Mouse (Mus musculus) inflammation-experienced regulatory T-cells, adult 6 months (primary cell): Measurements from ENCODE around the gene Gm6525. TPM values are rescaled to one million over a fixed set of nuclear protein-coding genes. Genes with fewer than 3 reads are reported as not detected.

Experiments
- ATAC-seq: one replicate; pipeline ENCODE4 v1.8.0; 2017
- polyA plus RNA-seq, 3 experiments: library from polyadenylated mRNA; unstranded; fragments of 100-300 nt; shearing (Covaris generic); gene quantifications; one replicate each; pipeline ENCODE4 v1.2.1; 2017

Gm6525 gene
- under 1 TPM; 0.50 to 0.80 (median 0.70) TPM for polyA plus RNA-seq

GRCm38 (mm10) chr3:84173581-84174154 lies at the start of gene Gm6525:
Gene Gm6525 (plus strand): TSS chr3:84174104.
- no peak for ATAC-seq

- peak; percentile 39 for ATAC-seq
These were observed 48.1 kb upstream of the Gm6525 start for GRCm38 (mm10) chr3:84125704-84126289.

- ATAC-seq = no peak
These were observed 47.2 kb upstream of the Gm6525 start for GRCm38 (mm10) chr3:84126721-84127120.

- ATAC-seq = no peak
These were observed 46.5 kb upstream of the Gm6525 start for GRCm38 (mm10) chr3:84127431-84127830.

GRCm38 (mm10) chr3:84128871-84129870 lies 44.7 kb upstream of the Gm6525 start:
- no peak for ATAC-seq

GRCm38 (mm10) chr3:84130776-84131175 lies 43.1 kb upstream of the Gm6525 start:
- ATAC-seq = no peak

- no peak for ATAC-seq
These were observed 42.5 kb upstream of the Gm6525 start for GRCm38 (mm10) chr3:84131369-84131768.

- no peak for ATAC-seq
These were observed 38.5 kb upstream of the Gm6525 start for GRCm38 (mm10) chr3:84135387-84135786.

GRCm38 (mm10) chr3:84135933-84136332 lies 38.0 kb upstream of the Gm6525 start:
- ATAC-seq = no peak

GRCm38 (mm10) chr3:84136509-84136908 lies 37.4 kb upstream of the Gm6525 start:
- ATAC-seq = no peak

GRCm38 (mm10) chr3:84140947-84141346 lies 33.0 kb upstream of the Gm6525 start:
- no peak for ATAC-seq

- ATAC-seq = no peak
These were observed 24.1 kb upstream of the Gm6525 start for GRCm38 (mm10) chr3:84149831-84150230.

- ATAC-seq = no peak
These were observed 19.2 kb upstream of the Gm6525 start for GRCm38 (mm10) chr3:84154721-84155141.

- no peak for ATAC-seq
These were observed 18.8 kb upstream of the Gm6525 start for GRCm38 (mm10) chr3:84155146-84155545.

- ATAC-seq = peak; percentile 100
These were observed 18.3 kb upstream of the Gm6525 start, which contains the start of gene Mnd1 for GRCm38 (mm10) chr3:84155558-84156006. Gene Mnd1 (minus strand): TSS chr3:84155786.

- ATAC-seq = no peak
These were observed 17.8 kb upstream of the Gm6525 start for GRCm38 (mm10) chr3:84156105-84156504.

- ATAC-seq = no peak
These were observed 16.9 kb upstream of the Gm6525 start for GRCm38 (mm10) chr3:84157011-84157410.

GRCm38 (mm10) chr3:84157559-84158350 lies 16.1 kb upstream of the Gm6525 start:
- no peak for ATAC-seq

GRCm38 (mm10) chr3:84165391-84165790 lies 8.5 kb upstream of the Gm6525 start:
- ATAC-seq = no peak

- ATAC-seq = no peak
These were observed 7.8 kb upstream of the Gm6525 start for GRCm38 (mm10) chr3:84166073-84166472.

- ATAC-seq = no peak
These were observed 5.0 kb upstream of the Gm6525 start for GRCm38 (mm10) chr3:84168943-84169342.

- peak; percentile 43 for ATAC-seq
These were observed 4.4 kb upstream of the Gm6525 start for GRCm38 (mm10) chr3:84169393-84170005.
